Mouse (Mus musculus): ENCODE data around the gene Fdx1.

DNA sequence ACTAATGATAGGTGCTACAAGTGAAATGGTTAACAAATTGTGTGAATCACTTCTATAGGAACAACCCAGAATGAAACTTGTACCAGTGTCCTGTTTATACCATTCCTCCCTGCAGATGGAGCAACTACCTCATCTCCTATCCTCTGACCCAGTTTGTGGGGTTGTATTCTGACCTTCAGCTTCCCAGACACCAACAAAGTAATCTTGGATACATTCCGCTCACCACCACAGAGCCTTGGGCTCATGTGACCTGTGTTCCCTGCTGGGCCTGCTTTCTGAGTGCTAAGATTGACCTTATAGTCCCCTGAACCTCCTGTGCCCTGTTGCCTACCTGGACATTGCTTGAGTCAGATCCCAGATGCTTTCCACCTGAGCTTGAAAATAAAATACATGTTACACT, 47.8 kb downstream of the Fdx1 start:
- TF ChIP-seq POLR2A (IDR thresholded peaks at IDR 0.05; ENCODE audit: control insufficient read depth, extremely low read depth, insufficient read depth, low read length, poor library complexity) (no peak), CTCF (IDR thresholded peaks at IDR 0.05; ENCODE audit: borderline replicate concordance, control insufficient read depth, extremely low read depth, insufficient read depth, low read length, poor library complexity) (no peak)

Measured in thymus, adult 2 months (tissue).